Mouse (Mus musculus) lung, adult 2 months (tissue): Measurements from ENCODE around the gene Wwox. TPM values are rescaled to one million over a fixed set of nuclear protein-coding genes. Genes with fewer than 3 reads are reported as not detected.

ENCODE experiments used
- DNase-seq: peaks from one replicate; pipeline ENCODE4 v3.0.0; 2022
- H3K4me1 ChIP-seq: fragments of 200-500 bp; 2 replicates; pipeline ENCODE4 v1.6.1; 2011; ENCODE audit warnings: low read length; ENCODE audit not compliant: control insufficient read depth, insufficient read depth
- H3K4me3 ChIP-seq: fragments of 200-500 bp; replicated peaks from 2 replicates; pipeline ENCODE3; 2011; ENCODE audit warnings: low read depth, mild to moderate bottlenecking, control low read depth, low read length; ENCODE audit errors: extremely low read depth
- CTCF ChIP-seq: fragments of 200-500 bp; IDR thresholded peaks from 2 replicates; pipeline ENCODE4 v1.5.1; 2011; ENCODE audit warnings: mild to moderate bottlenecking, low read length, control low read depth; ENCODE audit not compliant: insufficient read depth
- POLR2A ChIP-seq: fragments of 200-500 bp; IDR thresholded peaks from 2 replicates; pipeline ENCODE4 v1.6.1; 2011; ENCODE audit warnings: low read depth, mild to moderate bottlenecking, control low read depth, low read length, borderline replicate concordance; ENCODE audit errors: extremely low read depth
- WGBS: fragments of 180-500 bp; shearing (Covaris S2); methylation state at CpG from one replicate; pipeline ENCODE4 v1.1.7; 2018; 5-methylcytosine and 5-hydroxymethylcytosine counted together
- polyA plus RNA-seq: library from polyadenylated mRNA; depleted of rRNA; stranded (reverse); fragments of >200 nt; gene quantifications from 2 replicates; pipeline ENCODE4 v1.2.3, GENCODE M21; 2012

Wwox gene
- polyA plus RNA-seq, 1 experiment = 8.5 TPM

- Histone ChIP-seq H3K4me3 (no peak overlapping the region), H3K4me1 (no peaks in the 10 kb centered on the region)
- no peak for DNase-seq
- WGBS = 60% methylated on average over 9 of the region's 9 CpGs
- TF ChIP-seq POLR2A (no peak), CTCF (no peak)
These were observed 392.1 kb downstream of the Wwox start for GRCm38 (mm10) chr8:114831595-114831994.

GRCm38 (mm10) chr8:114832251-114832774 lies 392.9 kb downstream of the Wwox start:
- no peak overlapping the region for H3K4me3 ChIP-seq
- no peak for DNase-seq
- WGBS = 72% methylated on average over 8 of the region's 8 CpGs
- H3K4me1 ChIP-seq = no peaks in the 10 kb centered on the region
- TF ChIP-seq CTCF (no peak), POLR2A (no peak)

DNA sequence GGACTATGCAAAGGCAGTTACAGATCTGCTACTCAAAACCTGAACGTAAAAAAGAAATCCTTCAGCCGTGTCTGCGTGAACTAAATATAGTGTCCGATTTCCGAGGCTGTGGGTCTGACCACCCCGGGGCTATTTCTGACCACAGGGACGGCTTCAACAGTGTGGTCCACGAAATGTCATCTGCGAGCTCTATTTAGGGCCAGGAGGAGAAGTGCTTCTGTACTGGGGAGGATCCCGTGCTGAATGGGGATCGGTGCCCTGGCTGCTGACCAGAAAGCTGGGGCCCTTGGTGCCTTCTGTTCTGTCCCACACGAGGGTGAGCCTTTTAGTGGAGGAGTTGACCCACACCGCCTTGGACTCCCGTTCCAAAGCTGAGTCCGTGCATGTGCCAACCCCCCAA lies 395.3 kb downstream of the Wwox start:
- Histone ChIP-seq H3K4me1 (no peaks in the 10 kb centered on the region), H3K4me3 (no peak overlapping the region)
- no peak for DNase-seq
- no peak for TF ChIP-seq CTCF
- TF ChIP-seq POLR2A = no peak
- WGBS = 83% methylated on average over 15 of the region's 15 CpGs

DNA sequence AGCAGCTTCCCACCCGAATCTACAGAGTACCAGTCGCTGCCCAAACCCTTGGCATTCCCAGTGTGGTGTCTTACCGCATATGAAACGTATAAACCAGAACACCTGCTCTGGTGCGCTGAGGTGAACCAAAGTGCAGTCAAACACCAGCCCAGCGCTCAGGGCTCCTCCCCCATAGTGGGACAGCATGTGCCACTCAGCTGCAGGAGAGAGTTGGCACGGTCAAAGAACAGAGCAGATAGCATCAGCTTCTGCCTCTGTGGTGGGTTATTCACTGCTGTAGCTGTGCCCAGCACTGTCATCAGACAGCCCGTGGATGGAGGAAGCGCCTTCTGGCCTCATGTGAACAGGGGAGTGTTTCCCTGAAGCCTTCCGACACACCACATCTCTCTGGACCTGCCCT lies 400.5 kb downstream of the Wwox start:
- DNase-seq = no peak
- TF ChIP-seq CTCF (no peak), POLR2A (no peak)
- no peak overlapping the region for H3K4me3 ChIP-seq
- 82% methylated on average over 10 of the region's 10 CpGs for WGBS
- H3K4me1 ChIP-seq = no peaks in the 10 kb centered on the region

DNA sequence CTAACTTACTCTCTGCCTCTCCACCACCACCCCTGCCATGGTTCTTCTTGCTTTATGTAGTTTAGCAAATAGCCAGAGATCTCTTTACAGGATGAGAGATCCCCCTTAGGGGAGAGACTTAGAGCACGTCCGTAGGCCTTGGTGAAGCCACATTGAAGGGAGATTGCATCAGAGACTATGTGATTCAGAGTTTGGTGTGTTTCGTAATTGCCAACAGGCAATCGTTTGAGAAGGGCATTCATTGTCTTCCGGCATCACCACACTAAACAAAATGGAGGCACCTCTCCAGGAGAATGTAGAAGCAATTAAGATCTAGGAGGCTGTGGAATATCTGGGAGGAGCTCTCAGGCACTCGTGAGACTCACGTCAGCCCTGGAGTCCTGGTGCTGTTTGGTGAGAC lies 408.2 kb downstream of the Wwox start:
- no peak for TF ChIP-seq POLR2A
- Histone ChIP-seq H3K4me3 (no peak overlapping the region), H3K4me1 (no peaks in the 10 kb centered on the region)
- 83% methylated on average over 7 of the region's 7 CpGs for WGBS
- DNase-seq = no peak

- no peak for TF ChIP-seq CTCF
- TF ChIP-seq POLR2A = no peak
- no peak overlapping the region for H3K4me3 ChIP-seq
- WGBS = 76% methylated on average over 9 of the region's 9 CpGs
- no peak for DNase-seq
- no peaks in the 10 kb centered on the region for H3K4me1 ChIP-seq
These were observed 410.0 kb downstream of the Wwox start for GRCm38 (mm10) chr8:114849461-114849860.

DNA sequence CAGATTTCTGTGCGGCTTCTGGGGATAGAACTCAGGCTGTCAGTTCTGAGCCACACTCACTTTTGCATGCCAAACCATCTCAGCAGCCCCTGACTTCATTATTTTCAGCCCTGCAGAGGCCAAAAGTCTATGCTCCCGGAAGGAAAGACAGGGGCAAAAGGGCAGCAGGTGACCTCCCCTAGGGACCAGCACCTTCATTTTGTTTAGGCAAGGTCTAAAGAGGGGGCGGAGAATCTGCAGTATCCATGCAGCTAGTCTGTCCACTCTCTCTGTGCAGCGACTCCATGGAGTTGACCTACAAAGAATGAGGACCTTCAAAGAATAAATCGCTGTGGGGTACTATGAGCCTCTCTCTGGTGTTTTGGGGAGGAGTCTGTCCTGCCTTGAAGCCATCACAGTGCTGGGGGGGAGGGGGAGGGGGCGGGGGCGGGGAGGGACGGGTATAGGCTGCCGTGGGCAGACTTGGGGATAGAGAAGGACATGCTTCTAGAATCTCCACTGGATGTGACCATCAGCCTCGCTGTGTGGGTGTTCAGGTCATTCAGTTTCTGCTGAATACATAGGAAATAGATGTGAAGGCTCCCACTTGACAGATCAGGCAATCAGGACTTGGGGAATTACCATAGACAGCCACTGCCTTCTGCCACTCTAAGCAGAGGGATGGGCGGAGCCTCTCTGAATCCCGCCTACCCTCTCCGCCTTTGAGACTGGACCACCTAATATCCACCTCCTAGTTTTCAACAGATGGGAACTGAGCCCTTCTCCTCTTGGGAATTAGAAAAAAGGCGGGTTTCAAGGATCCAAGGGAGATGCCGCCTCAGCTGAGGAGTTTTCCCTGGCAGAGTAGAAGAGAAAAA lies 410.8 kb downstream of the Wwox start:
- TF ChIP-seq CTCF = no peak
- no peak for TF ChIP-seq POLR2A
- WGBS = 57% methylated on average over 15 of the region's 15 CpGs
- DNase-seq = no peak
- Histone ChIP-seq H3K4me3 (no peak overlapping the region), H3K4me1 (no peaks in the 10 kb centered on the region)

DNA sequence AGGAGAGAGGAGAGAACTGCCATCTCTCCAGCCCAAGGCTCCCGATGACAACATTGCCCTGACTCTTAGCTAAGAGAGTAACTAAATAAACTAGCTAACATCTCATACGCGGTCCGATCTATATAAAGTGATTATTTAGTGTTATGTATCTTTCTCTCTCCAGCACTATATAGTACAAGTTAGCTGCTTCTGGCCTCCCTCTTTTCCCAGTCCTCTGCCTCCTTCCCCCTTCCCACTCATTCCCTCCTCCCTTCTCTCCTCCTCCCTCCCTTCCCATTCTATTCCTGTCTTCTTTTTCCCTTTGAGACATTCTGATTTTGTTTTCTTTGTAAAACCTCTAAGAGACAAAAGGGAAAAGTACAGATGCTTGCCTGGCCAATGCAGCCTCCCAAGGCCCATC lies 414.3 kb downstream of the Wwox start:
- no peak for TF ChIP-seq CTCF
- TF ChIP-seq POLR2A = no peak
- Histone ChIP-seq H3K4me3 (no peak overlapping the region), H3K4me1 (no peaks in the 10 kb centered on the region)
- WGBS = 93% methylated on average over 4 of the region's 4 CpGs
- DNase-seq = no peak

GRCm38 (mm10) chr8:114855833-114856232 lies 416.4 kb downstream of the Wwox start:
- no peak for DNase-seq
- TF ChIP-seq POLR2A (no peak), CTCF (no peak)
- WGBS = 56% methylated on average over 7 of the region's 7 CpGs
- Histone ChIP-seq H3K4me3 (no peak overlapping the region), H3K4me1 (no peaks in the 10 kb centered on the region)

GRCm38 (mm10) chr8:114865911-114866310 lies 426.5 kb downstream of the Wwox start:
- WGBS = 79% methylated on average over 3 of the region's 3 CpGs
- DNase-seq = no peak
- TF ChIP-seq CTCF (no peak), POLR2A (no peak)
- no peak overlapping the region for H3K4me3 ChIP-seq
- no peaks in the 10 kb centered on the region; the same call in 1 of the 2 replicates for H3K4me1 ChIP-seq

DNA sequence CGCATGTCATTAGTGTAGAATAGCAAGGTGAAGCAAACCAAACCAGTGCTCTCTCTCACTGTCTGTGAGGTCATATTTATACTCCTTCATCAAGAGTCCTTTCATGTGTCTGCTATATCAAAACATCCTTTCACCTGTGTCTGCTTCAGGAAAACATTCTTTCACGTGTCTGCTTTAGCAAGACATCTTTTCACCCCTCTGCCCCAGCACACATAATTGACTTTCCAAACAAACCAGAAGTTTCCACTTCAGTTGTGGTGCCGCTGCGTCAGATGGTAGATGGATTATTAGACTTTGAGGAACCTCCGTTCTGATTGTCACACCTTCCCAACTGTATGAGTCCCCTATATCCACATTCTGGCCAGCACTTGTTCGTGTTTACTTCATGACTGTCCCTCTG lies 429.9 kb downstream of the Wwox start:
- DNase-seq = no peak
- 90% methylated on average over 6 of the region's 6 CpGs for WGBS
- Histone ChIP-seq H3K4me1 (no peaks in the 10 kb centered on the region; the same call in 1 of the 2 replicates), H3K4me3 (no peak overlapping the region)
- TF ChIP-seq CTCF (no peak), POLR2A (no peak)
